Mouse (Mus musculus): ENCODE measurements around the gene Prss23. TPM values are rescaled to one million over a fixed set of nuclear protein-coding genes. Genes with fewer than 3 reads are reported as not detected.

The Prss23 gene
- polyA plus RNA-seq, 1 experiment: 17.1 TPM

- TF ChIP-seq CTCF (IDR thresholded peaks at IDR 0.05; ENCODE audit: borderline replicate concordance, control insufficient read depth, extremely low read depth, insufficient read depth, low read length, poor library complexity) (no peak), POLR2A (IDR thresholded peaks at IDR 0.05; ENCODE audit: control insufficient read depth, extremely low read depth, insufficient read depth, low read length, poor library complexity) (no peak)
- no peak for DNase-seq
- Histone ChIP-seq H3K4me3 (ENCODE audit: control insufficient read depth, insufficient read depth, low read length) (no peak overlapping the region), H3K4me1 (replicated peaks; ENCODE audit: control insufficient read depth, insufficient read depth, low read length) (no peaks in the 10 kb centered on the region), H3K36me3 (ENCODE audit: control insufficient read depth, insufficient read depth, low read length) (no peaks in the 10 kb centered on the region), H3K27me3 (ENCODE audit: control insufficient read depth, insufficient read depth, low read length) (no peaks in the 10 kb centered on the region), H3K27ac (ENCODE audit: control insufficient read depth, insufficient read depth, low read length) (no peak overlapping the region)
Observed at GRCm38 (mm10) chr7:89460911-89461310, 66.1 kb downstream of the Prss23 start.

GRCm38 (mm10) chr7:89459691-89460090 is 67.3 kb downstream of the Prss23 start:
- H3K4me3 ChIP-seq (ENCODE audit: control insufficient read depth, insufficient read depth, low read length): no peak overlapping the region
- no peak for DNase-seq
- TF ChIP-seq POLR2A (IDR thresholded peaks at IDR 0.05; ENCODE audit: control insufficient read depth, extremely low read depth, insufficient read depth, low read length, poor library complexity) (no peak), CTCF (IDR thresholded peaks at IDR 0.05; ENCODE audit: borderline replicate concordance, control insufficient read depth, extremely low read depth, insufficient read depth, low read length, poor library complexity) (no peak)
- H3K36me3 ChIP-seq (ENCODE audit: control insufficient read depth, insufficient read depth, low read length): no peaks in the 10 kb centered on the region
- no peaks in the 10 kb centered on the region for H3K27me3 ChIP-seq (ENCODE audit: control insufficient read depth, insufficient read depth, low read length)
- H3K4me1 ChIP-seq (replicated peaks; ENCODE audit: control insufficient read depth, insufficient read depth, low read length): no peaks in the 10 kb centered on the region
- whole genome bisulfite sequencing: 39% methylated on average over 2 of the region's 2 CpGs
- no peak overlapping the region for H3K27ac ChIP-seq (ENCODE audit: control insufficient read depth, insufficient read depth, low read length)

Other genes with a start within 250 kb of the Prss23 start
- 47.6 and 75.4 TPM in 2 replicates for gene Tmem135, start 123.0 kb downstream of the Prss23 start, polyA plus RNA-seq (2012; rRNA removed)
- gene Fzd4, start 122.8 kb downstream of the Prss23 start, polyA plus RNA-seq (2012; rRNA removed): 2.4 and 2.9 TPM in 2 replicates
- gene Me3, start 105.2 kb upstream of the Prss23 start, polyA plus RNA-seq (2012; rRNA removed): 1.8 and 7.8 TPM in 2 replicates